Mouse (Mus musculus) layer of hippocampus, adult 8-10 months (tissue): ENCODE data around the gene Gm13272. TPM values are rescaled to one million over a fixed set of nuclear protein-coding genes. Genes with fewer than 3 reads are reported as not detected.
"Not testable (repeated sequence)": the region's sequence is repeated elsewhere in the genome, so short reads cannot be mapped to it uniquely, and the experiment has no call there.

Experiments
- DNase-seq, 2 experiments: peaks; one replicate each; pipeline ENCODE4 v3.0.0; 2022; ENCODE audit warnings: low spot score in 2 of 2
- total RNA-seq, 4 experiments: library from RNA; stranded (reverse); gene quantifications; 2 replicates each; pipeline ENCODE4 v1.2.4; 2022

Gene Gm13272
- total RNA-seq, result not detected

DNA sequence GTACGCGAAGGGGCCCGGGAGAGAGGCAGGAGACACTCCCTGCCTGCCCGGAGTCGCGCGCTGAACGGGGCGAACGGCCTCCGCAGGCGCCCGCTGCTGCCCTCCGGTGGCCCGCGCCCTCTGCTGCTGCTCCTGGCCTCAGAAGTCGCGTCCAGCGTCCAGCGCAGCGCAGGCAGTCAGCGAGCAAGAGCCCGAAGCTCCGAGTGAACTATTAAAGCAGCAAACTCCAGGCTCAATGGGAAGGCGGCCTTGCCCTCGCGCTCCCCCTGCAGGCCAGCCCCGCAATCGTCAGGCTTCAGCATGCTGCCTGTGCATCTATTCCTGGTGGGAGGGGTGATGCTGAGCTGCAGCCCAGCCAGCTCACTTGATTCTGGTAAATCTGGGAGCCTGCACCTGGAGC, at the start of gene Gm13272:
Gene Gm13272, plus strand, starts transcription at position 301 of the 400 bp plus-strand sequence.
- DNase-seq, result not testable (repeated sequence)

DNA sequence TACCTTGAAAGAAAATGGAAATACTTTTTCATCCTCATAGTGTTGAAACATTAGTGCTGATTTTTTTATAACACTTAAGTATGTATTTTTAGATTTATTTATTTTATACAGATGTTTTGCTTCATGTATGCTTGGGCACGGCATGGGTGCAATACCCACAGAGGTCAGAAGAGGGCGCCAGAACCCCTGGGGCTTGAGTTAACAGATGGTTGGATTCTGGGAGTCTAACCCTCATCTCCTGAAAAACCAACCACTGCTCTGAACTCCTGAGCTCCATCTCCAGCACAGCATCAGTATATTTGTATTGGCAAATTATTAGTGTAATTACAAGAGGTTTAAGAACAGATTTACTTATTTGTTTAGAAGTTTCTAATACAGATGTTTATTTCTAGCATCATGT, 41.2 kb upstream of the Gm13272 start:
- peak in 1 of 2 experiments; percentile 40 for DNase-seq

DNA sequence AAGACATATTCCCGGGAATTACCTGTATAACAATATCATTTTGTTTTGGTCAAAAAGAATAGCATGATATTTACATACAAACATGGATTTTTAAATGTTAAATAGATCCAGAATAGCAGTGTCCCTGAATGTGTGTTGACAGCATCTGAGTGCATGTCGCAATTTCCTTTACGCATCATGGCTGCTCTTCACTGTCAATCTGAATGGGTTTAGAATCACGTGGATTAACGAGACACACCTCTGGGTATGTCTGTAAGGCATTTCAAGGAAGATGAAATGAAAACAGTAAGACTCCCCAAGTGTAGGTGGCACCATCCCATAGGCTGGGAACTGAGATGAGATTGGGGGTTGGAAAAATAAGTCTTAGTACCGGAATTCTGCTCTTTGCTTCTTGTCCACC, 40.6 kb upstream of the Gm13272 start:
- no peak for DNase-seq

DNA sequence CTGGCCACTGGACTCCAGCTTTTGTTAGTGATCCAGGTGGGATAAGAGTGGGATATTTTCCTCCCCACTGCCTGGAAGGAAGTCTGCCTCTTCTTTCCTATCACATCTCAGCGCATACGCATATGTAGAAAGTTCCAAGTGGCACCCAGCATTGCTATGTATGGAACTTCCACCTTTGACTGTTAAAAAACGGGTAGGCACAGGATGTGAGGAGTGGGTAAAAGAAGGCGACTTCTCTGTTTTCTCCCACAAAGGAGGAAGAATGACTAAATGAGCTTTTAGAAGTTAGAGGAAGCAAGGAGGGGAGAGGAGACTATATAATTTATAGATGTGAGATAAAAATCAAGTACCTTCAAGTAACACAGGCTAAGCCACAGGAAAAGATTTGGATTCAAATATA, 38.2 kb upstream of the Gm13272 start:
- no peak for DNase-seq

DNA sequence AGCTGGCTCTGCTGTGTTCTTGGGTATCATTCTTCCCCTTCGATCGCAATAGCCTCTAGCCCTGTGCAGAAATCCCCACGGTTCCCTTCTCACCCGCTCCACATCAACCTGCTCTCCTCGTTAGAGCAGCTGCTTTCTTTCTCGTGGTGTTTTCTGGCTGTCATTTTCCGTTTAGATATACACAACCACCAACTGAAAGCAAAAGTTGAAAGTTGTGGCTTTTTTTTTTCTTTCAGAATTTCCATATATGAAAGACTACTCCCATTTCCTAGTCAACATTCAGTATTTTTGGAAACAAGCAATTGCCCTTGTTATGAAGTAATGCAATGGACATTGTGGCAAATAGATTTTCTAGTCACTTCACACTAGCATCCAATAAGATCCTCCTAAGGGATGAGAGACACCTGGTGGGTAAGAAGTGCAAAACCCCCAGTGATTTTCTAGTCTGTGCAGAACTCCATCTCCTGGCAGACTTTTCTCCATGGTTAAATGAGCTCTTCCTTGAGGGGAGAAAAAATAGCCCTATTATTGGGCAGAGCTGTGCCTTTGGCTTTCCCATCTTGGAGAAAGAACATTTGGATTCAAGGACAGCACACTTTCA, 36.8 kb upstream of the Gm13272 start:
- no peak for DNase-seq

DNA sequence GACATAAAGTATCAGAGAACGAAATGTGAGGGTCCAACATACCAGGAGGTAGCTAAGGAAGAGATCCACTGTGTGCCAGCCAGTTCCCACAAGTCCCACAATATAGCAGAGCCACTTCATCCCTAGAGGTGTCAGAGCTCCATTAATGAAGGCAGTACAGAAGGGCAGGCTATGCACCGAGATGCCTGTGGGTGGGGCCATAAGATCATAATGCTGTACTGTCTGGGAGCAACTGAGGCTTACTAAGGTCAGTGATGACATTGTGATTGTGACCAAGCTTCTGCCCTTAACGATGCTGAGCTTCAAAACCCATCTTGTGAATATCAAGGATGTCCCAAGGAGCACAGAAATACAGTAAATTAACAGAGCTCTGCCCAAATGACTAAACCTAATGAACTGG, 35.4 kb upstream of the Gm13272 start:
- DNase-seq, result no peak

DNA sequence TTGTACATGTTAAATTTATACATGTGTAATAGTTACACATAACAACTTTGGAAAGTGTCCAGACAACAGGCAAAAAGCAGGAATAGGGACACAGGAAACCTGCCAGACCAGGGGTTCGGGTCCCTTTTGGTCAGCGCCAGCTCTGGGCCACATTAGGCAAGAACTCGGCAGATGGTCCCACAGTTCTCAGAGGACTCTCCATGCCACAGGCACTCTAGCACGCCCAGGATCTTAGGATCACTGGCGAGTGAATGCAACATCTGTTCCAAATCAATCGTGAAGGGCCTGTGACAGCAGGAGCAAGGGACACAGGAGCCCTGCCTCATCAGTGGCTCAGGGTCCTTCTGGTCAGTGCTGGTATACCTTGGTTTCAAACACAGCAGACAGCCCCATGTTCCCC, 29.7 kb upstream of the Gm13272 start:
- DNase-seq, result no peak

DNA sequence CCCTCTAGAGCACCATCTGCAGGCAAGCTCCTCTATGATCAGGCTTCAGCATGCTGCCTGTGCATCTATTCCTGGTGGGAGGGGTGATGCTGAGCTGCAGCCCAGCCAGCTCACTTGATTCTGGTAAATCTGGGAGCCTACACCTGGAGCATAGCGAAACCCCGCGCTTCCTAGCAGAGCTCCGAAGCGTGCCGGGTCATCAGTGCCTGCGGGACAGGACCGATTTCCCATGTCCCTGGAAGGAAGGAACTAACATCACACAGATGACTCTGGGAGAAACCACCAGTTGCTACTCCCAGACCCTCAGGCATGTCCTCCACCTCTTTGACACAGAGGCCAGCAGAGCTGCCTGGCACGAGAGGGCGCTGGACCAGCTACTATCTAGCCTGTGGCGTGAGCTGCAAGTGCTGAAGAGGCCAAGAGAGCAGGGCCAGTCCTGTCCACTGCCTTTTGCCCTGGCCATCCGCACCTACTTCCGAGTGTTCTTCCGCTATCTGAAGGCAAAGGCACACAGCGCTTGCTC, 24.8 kb upstream of the Gm13272 start, which contains the start of gene Gm13271:
Gene Gm13271, plus strand, starts transcription at position 51 of the 523 bp plus-strand sequence.
- DNase-seq, result peak; percentile 72 to 82

DNA sequence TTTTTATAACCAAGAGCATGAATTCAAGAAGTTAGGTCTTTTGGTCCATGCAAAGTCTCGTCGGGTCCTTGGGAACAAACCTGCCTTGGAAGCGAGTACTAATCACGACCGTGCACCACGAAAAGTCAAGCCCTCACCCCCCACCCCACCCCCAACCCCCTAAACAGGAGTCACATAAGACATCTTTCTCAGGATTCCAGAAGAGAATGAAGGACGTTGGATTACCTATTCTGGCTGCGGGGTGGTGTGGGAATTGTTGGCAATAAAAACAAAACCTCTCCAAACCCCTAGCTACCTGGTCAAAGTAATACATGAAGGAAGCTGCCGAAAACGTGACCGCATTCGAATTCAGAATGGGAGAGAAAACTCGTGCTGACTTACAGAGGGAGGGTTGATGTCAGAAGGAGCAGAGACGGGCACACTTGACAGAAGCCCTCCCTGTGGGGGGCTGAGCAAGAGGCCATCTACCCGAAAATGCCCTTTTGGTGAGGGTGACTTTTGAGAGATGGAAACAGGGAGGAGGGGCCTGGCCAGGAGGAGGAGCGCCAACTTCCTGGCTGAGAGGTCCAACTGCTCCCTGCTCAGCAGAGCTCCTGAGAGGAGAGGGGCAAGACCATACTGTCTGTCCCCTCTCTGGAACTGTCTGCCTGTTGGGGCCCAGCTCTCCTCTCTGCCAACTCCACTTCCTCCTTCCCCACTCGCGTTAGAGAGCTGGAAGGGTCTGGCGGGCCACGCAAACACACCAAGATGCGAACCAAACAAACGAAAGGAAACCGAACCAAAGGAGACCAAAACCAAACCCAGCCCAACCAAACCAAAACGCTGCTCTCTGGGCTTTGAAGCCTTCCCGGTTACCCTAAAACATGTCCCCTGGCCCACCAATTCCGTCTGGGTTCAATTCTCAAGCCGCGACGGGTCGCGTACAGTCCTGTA, 22.8 kb upstream of the Gm13272 start:
- not testable (repeated sequence) for DNase-seq

DNA sequence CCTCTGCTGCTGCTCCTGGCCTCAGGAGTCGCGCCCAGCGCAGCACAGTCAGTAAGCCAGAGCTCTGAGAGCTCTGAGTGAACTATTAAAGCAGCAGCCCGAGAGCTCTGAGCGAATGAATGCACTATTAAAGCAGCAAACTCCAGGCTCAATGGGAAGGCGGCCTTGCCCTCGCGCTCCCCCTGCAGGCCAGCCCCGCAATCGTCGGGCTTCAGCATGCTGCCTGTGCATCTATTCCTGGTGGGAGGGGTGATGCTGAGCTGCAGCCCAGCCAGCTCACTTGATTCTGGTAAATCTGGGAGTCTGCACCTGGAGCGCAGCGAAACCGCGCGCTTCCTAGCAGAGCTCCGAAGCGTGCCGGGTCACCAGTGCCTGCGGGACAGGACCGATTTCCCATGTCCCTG, 22.0 kb upstream of the Gm13272 start:
- DNase-seq, result peak; percentile 92 to 94

DNA sequence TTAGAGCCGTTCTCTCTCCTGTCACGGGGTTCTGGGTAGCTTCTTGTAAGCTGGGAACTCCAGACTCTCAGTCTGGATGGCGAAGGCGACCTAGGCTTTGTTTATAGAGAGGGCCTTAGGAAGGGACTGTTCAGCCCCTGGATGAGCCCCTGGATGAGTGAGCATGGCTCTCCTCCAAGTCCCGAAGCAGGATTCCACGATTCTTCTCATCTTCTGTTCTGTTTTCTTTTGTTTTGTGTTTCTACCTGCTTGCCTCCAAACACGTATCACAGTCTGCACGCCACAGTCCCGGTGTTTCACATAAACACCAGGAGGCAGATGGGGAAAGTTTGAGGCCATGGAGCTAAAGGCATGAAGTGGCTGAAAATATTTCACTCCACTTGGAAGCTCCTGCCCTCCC, 20.9 kb upstream of the Gm13272 start:
- DNase-seq, result peak in 1 of 2 experiments; percentile 17

DNA sequence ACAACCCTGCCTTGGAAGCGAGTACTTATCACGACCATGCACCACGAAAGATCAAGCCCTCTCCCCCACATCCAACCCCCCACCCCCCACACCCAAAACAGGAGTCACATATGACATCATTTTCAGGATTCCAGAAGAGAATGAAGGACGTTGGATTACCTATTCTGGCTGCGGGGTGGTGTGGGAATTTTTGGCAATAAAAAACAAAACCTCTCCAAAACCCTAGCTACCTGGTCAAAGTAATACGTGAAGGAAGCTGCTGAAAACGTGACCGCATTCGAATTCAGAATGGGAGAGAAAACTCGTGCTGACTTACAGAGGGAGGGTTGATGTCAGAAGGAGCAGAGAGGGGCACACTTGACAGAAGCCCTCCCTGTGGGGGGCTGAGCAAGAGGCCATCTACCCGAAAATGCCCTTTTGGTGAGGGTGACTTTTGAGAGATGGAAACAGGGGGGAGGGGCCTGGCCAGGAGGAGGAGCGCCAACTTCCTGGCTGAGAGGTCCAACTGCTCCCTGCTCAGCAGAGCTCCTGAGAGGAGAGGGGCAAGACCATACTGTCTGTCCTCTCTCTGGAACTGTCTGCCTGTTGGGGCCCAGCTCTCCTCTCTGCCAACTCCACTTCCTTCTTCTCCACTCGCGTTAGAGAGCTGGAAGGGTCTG, 19.9 kb upstream of the Gm13272 start, which contains the start of gene Gm13283:
Gene Gm13283, plus strand, starts transcription at position 510 of the 659 bp plus-strand sequence.
- peak in 1 of 2 experiments; percentile 47 for DNase-seq

DNA sequence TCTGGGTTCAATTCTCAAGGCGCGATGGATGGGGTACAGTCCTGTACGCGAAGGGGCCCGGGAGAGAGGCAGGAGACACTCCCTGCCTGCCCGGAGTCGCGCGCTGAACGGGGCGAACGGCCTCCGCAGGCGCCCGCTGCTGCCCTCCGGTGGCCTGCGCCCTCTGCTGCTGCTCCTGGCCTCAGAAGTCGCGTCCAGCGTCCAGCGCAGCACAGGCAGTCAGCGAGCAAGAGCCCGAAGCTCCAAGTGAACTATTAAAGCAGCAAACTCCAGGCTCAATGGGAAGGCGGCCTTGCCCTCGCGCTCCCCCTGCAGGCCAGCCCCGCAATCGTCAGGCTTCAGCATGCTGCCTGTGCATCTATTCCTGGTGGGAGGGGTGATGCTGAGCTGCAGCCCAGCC, 19.2 kb upstream of the Gm13272 start:
- DNase-seq, result peak; percentile 41 to 50

DNA sequence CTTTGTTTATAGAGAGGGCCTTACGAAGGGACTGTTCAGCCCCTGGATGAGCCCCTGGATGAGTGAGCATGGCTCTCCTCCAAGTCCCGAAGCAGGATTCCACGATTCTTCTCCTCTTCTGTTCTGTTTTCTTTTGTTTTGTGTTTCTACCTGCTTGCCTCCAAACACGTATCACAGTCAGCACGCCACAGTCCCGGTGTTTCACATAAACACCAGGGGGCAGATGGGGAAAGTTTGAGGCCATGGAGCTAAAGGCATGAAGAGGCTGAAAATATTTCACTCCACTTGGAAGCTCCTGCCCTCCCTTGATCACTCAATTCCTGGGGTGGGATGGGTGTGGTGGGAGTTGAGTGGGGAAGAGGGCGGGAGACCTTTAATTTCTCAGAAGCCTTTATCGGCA, 17.9 kb upstream of the Gm13272 start:
- DNase-seq, result peak; percentile 70 to 78

DNA sequence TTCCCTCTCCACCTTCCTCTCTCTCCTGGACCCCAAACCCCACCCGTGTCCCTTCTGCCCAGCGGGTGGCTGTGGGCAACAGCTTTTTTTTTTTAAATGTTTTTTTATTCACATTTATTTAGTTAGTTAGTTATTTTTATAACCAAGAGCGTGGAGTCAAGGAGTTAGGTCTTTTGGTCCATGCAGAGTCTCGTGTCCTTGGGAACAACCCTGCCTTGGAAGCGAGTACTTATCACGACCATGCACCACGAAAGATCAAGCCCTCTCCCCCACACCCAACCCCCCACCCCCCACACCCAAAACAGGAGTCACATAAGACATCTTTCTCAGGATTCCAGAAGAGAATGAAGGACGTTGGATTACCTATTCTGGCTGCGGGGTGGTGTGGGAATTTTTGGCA, 17.3 kb upstream of the Gm13272 start:
- not testable (repeated sequence) for DNase-seq

DNA sequence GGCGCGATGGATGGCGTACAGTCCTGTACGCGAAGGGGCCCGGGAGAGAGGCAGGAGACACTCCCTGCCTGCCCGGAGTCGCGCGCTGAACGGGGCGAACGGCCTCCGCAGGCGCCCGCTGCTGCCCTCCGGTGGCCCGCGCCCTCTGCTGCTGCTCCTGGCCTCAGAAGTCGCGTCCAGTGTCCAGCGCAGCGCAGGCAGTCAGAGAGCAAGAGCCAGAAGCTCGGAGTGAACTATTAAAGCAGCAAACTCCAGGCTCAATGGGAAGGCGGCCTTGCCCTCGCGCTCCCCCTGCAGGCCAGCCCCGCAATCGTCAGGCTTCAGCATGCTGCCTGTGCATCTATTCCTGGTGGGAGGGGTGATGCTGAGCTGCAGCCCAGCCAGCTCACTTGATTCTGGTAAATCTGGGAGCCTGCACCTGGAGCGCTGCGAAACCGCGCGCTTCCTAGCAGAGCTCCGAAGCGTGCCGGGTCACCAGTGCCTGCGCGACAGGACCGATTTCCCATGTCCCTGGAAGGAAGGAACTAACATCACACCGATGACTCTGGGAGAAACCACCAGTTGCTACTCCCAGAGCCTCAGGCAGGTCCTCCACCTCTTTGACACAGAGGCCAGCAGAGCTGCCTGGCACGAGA, 16.1 kb upstream of the Gm13272 start:
- DNase-seq, result peak in 1 of 2 experiments; percentile 14

DNA sequence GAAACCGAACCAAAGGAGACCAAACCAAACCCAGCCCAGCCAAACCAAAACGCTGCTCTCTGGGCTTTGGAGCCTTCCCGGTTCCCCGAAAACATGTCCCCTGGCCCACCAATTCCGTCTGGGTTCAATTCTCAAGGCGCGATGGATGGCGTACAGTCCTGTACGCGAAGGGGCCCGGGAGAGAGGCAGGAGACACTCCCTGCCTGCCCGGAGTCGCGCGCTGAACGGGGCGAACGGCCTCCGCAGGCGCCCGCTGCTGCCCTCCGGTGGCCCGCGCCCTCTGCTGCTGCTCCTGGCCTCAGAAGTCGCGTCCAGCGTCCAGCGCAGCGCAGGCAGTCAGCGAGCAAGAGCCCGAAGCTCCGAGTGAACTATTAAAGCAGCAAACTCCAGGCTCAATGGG, 6.1 kb upstream of the Gm13272 start, which contains the start of gene Gm13290:
Gene Gm13290, plus strand, starts transcription at position 301 of the 400 bp plus-strand sequence.
- DNase-seq, result not testable (repeated sequence)

DNA sequence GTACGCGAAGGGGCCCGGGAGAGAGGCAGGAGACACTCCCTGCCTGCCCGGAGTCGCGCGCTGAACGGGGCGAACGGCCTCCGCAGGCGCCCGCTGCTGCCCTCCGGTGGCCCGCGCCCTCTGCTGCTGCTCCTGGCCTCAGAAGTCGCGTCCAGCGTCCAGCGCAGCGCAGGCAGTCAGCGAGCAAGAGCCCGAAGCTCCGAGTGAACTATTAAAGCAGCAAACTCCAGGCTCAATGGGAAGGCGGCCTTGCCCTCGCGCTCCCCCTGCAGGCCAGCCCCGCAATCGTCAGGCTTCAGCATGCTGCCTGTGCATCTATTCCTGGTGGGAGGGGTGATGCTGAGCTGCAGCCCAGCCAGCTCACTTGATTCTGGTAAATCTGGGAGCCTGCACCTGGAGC, 3.0 kb upstream of the Gm13272 start, which contains the start of gene Gm13289:
Gene Gm13289, plus strand, starts transcription at position 301 of the 400 bp plus-strand sequence.
- DNase-seq, result not testable (repeated sequence)

DNA sequence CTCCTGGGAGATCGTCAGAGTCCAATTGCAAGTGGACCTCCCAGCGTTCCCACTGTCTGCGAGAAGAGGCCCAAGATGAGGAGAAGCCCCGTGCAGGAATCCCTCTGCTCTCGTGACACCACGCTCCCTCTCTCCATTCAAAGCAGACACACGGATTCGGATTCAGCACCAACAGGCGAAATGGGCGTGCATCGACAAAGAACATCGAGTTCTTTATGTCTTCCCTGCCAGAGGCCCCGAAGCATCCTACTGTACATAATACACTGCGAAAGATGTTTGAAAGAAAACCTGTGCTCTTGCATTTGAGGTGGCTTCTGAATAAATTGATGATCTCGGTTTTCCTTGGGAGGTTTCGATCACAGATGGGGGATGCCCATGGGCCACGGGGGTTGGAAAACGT, 670 bp downstream of the Gm13272 start:
- not testable (repeated sequence) for DNase-seq

DNA sequence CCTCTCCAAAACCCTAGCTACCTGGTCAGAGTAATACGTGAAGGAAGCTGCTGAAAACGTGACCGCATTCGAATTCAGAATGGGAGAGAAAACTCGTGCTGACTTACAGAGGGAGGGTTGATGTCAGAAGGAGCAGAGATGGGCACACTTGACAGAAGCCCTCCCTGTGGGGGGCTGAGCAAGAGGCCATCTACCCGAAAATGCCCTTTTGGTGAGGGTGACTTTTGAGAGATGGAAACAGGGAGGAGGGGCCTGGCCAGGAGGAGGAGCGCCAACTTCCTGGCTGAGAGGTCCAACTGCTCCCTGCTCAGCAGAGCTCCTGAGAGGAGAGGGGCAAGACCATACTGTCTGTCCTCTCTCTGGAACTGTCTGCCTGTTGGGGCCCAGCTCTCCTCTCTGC, 2.2 kb downstream of the Gm13272 start, which contains the start of gene Ifnz:
Gene Ifnz, plus strand, starts transcription at position 301 of the 400 bp plus-strand sequence.
- DNase-seq, result not testable (repeated sequence)

DNA sequence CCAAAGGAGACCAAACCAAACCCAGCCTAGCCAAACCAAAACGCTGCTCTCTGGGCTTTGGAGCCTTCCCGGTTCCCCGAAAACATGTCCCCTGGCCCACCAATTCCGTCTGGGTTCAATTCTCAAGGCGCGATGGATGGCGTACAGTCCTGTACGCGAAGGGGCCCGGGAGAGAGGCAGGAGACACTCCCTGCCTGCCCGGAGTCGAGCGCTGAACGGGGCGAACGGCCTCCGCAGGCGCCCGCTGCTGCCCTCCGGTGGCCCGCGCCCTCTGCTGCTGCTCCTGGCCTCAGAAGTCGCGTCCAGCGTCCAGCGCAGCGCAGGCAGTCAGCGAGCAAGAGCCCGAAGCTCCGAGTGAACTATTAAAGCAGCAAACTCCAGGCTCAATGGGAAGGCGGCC, 2.7 kb downstream of the Gm13272 start:
- not testable (repeated sequence) for DNase-seq
